Comparison of ENCODE assay signal across 17 mouse cellular contexts in genomic region chr1:23750864-23751532, GRCm38 (mm10). TPM values are rescaled to one million over a fixed set of nuclear protein-coding genes. Genes with fewer than 3 reads are reported as not detected.
"Had no signal": no experiment of that assay in that cellular context is flagged by ENCODE, and none has a peak within 500 bp of the region (broad histone marks: within the 10 kb centered on the region; RNA-seq: fewer than 3 reads in every experiment).

No protein-coding gene starts in this region.

- H3K4me3 ChIP-seq: kidney, embryonic 15.5 days; left cerebral cortex, adult 2 months; liver, embryonic 13.5 days had no signal

- H3K27me3 ChIP-seq: kidney, embryonic 15.5 days; liver, embryonic 13.5 days had no signal

- H3K9ac ChIP-seq: kidney, embryonic 15.5 days; liver, embryonic 13.5 days had no signal

- DNase-seq: kidney, adult 2 months; kidney, postnatal 10 days; kidney, postnatal 36 days; layer of hippocampus, postnatal 36 days; liver, embryonic 13.5 days; lung, adult 2 months; lung, postnatal 14 days; lung, postnatal 4 days; midbrain, embryonic 14.5 days; thymus, adult 18-20 months; thymus, postnatal 36 days had no signal

- H3K4me2 ChIP-seq: kidney, embryonic 15.5 days; liver, embryonic 13.5 days; midbrain, embryonic 11.5 days had no signal

- H3K36me3 ChIP-seq: kidney, embryonic 15.5 days; liver, embryonic 13.5 days had no signal

- H3K27ac ChIP-seq: kidney, embryonic 15.5 days; left cerebral cortex, adult 2 months; liver, embryonic 13.5 days had no signal

- H3K9me3 ChIP-seq: kidney, embryonic 15.5 days; liver, embryonic 13.5 days had no signal

- H3K4me1 ChIP-seq: kidney, embryonic 15.5 days; liver, embryonic 13.5 days had no signal

RNA-seq across cellular contexts. Expression of gene B3gat2, which starts 10.6 kb away (rescaled TPM):
- polyA plus RNA-seq: liver, adult 2 months; small intestine, adult 2 months; spleen, adult 2 months had no signal
